Mouse (Mus musculus) embryo, embryonic 11.5 days (tissue): ENCODE results near the gene B3galt1.

Source experiments
- DNase-seq: peaks from one replicate; pipeline ENCODE4 v3.0.0-alpha.2; 2012; ENCODE audit warnings: low read depth, low spot score

Gene B3galt1

DNA sequence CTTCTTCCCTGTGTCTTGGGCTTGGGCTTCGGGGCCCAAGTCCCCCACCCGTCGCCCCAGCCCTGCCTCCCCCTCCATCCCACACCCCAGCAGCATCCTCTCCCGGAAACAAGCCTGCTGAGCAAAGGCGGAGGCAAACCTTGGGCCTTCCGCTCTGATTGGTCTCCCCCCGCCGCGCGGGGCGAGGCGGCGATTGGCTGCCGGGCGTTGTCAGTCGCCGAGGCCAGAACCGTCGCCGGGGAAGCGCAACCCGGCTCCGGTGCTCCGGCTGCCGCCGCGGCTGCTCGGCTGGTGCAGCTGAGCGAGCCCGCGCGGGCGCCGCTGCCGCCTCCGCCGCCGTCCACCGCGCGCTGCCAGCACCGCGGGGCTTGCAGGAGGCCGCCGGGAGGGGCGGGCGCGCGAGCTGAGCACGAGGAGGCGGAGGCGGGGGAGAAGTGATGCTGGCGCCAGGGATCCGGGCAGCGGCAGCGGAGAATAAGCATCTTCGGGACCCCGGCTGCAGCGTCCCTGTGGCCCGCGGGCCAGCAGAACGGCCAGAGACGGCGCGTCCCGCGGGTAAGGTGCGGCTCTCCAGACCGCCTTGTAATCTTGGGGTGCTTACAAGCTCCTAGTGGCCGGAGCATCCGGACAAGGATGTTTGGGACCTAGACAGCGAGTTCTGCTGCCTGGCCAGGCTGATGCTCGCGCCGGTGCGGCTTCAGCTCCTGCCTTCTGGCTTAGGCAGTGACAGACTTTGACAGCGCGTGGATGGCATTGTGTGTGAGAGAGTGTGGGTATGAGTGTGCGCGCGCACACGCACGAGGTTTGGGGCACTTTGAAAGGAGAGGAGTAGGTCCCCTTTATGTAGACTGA, at the start of gene B3galt1:
TSS of gene B3galt1 (plus strand) at position 392 of the 852 bp plus-strand sequence.
- DNase-seq: peak; percentile 79

DNA sequence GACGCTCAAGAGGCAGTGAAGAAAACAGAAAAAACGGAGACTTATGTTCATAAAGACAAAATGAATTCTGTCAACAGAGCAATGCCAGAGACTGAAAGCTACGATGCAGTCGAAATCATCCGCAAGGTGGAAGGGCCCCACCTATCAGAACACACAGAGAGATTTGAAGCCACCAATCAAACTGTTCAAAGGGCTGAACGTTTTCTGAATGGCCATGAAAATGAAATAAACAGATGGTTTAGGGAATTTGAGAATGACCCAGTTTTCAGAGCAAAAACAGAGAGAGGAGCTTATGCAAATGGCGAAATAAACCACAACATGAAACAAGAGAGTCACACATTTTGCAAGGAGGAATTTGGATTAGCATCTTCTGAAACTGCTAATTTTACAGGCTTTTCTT, 49.3 kb upstream of the B3galt1 start:
- no peak for DNase-seq

DNA sequence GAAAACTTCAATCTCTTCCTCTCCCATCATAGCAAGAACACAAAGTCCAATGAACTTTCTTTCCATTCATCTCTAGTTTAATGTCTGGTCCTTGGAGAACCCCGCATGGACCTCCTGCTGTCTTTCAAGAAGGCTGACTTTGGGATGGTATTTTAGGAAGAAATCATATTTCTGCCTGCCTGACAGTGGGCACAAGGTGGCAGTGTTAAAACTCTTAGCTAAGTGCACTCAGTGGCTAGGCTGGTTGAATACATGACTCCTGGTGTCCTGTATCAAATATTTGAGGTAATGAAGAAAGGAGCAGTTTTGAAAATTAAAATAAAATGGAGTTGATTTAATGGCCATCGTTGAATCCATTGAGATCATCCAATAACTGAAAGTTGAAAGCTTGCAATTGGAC, 30.3 kb upstream of the B3galt1 start:
- no peak for DNase-seq

DNA sequence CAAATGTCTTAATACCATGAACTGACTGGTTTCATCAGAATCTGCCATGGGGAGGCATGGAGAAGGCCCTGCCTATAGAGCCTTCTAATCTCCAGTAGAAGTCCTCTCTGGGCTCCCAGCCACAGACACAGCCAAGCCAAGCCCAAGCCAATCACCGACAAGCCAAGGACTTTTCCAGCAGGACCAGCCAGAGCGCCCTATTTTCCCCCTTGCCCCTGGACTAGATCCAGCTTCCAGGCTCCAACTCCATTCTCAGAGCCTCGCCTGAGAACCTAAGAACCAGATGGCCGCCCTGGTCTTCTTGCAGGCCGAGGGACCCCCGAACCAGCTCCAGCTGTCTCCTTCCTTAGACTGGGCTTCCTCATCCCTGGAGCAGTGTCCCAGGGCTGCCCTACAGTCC, 26.2 kb upstream of the B3galt1 start:
- DNase-seq: no peak

DNA sequence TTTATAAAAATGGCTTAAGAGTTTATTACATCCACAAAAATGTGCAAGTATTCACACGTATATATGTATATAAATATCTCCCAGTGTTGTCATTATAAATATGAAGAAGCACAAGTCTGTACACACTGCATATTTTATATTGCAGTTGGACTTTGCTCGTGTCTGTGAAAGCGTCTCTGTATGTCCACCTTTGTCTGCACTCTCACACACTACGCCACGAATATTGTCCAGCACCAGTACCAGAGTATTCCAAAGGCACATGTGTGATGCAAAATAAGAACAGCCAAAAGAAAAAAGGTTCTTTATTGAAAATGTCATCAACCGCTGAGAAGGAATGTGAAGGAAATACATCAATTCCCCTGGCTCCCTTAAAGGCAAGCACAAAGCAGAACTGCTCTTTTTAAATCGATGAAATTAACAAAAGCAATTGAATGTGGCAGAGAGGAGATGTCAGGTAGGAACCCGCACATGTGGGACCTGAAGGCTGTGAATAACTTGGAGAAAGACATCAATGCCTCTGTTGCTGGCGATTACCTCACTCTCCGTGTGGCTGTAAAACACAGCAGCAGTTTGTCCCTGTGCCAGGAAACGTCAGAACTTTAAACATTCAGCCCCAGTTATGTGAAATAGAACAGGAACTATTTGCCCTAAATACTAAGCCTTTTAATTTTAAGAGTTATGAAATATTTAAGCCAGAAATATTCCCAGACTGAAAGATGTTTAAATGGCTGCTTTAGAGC, 23.5 kb upstream of the B3galt1 start:
- no peak for DNase-seq

DNA sequence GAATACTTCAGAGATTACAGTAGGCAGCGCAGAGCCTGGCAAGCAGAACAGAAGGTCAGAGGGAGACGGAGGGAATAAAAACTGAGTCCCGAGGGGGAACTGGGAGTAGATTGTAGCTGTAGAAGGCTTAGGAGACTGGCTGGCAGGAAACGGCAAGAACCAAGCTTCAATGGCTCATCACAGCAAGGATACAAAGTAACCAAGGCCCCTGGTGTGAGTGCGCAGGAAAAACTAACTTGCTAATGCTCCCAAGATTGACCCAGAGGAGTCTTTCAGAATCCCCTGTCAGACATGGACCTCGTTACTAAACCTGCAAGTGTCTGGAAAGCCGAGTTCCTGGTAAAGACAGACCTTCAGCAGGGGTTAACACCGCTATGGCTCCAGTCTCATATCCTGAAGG, 21.2 kb upstream of the B3galt1 start:
- no peak for DNase-seq

DNA sequence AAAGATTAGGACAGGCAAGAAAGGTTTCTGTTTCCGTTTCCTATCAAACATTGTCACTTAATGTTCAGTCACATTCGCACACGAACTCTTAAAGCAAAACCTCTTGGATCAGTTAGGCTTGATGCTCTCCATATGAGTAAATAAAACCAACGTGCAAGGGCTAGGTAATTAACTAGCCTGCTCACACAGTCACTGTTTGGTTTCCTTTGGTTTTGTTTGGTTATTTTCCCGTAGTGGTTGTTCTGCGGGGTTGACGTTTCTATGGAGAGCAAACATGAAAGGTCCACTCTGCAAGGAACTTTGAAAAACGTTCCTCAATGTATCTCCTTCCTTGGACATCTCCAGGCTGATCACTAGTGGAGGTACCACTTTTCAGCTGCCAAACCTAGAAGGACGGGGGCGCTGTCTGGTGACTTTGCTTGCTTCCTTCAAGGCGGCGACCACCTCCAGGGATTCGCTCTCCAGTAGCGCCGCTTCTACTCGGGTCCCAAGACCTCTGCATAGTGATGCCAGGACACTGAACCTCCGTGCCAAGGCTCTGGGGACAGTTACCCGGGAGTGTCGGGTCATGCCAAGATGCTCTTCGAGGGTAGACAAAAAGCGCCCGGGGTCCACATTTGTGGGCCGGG, 706 bp upstream of the B3galt1 start:
- DNase-seq: no peak

DNA sequence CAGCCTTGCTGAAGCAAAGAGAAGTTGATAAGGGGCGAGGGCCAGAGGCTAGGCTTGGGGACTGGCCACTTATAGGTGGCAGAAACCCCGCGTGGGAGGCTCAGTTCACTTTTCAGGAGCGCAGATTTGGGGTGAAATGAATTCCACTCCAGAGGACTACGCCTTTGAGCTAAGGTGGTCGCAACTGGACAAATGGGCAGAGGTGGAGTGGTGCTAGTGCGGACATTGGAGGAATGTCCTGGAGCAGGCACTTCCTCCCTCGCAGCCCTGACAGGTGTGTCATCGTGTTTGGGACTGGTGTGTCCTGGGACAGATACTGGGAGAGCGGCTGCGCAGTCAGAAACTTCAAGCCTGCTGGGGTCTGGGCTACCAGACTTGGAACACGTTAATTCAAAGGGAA, 895 bp downstream of the B3galt1 start:
- no peak for DNase-seq

DNA sequence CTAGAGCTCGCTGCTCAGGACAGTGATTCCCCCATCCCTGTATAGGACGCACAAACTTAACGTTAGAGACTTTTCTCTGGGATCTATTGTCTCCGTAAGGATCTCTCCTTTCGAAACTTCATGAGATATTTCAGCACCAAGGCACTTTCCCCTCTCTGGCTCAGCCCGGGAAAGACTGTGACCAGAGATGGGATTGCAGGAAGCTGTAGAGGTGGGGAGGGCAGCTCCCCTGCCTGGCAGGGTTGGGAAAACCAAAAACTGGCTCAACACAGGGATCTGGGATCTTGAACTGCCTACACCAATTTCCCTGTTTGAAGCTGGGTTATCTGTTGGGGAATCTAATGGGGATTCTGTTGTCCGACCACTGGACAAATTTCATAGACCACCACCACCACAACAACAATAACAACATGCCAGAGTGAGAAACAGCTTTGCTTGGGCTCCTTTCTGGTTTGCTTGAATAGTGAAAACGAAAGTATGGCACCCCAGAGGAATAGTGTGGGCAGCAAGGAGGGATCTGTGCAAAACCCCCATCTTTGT, 1.5 kb downstream of the B3galt1 start:
- DNase-seq: no peak

DNA sequence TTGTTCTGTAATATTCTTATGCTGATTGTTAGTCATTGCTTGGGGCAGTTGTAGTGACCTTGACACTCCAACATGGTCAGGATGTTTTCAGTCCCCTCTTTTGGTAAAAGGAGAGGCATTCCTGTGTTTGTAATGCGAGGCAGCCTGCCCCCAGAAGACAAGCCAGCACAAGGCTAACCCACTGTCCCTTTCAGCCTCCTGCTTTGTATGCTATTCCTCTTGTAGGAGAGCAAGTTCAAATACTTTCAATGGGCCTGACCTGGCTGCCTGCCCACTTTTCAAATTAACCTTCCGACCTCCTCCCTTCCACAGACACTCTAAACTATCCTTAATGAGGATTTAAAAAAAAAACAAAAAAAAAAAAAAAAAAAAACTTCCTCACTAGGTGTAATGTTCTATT, 11.0 kb downstream of the B3galt1 start:
- DNase-seq: no peak

DNA sequence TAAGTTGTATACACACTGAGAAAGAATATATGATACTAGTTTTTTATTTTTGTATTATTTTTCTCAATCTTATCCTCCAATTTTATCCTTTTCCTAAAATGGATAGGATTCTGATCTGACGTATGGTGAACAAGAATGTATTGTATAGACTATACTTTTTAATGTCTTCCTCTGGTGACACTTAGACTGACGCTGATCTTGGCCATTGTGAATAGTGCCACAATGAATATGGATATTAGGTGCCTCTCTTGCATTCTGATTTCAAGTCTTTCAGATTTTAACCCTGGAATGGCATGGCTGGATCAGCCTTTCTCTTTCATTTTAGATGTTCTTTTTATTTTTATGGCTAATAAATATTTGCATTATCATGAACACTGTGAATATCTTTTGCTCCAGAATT, 17.4 kb downstream of the B3galt1 start:
- no peak for DNase-seq

DNA sequence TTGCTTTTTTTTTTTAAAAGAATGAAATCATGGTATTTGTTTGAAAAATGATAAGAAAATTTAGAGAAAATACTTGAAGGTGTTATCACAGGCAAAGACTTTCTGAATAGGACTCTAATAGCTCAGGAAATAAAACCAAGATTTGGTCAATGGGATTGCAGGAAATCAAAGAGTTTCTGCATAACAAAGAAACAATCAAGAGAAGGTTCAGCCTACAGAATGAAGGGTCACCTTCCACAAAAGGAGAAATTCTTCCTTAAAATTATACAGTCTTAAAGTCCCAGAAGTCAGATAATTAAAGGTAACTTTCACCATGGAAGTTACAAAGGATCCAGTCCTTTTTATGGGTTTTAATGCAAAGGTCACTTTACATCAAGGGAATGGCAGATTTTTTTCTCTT, 24.7 kb downstream of the B3galt1 start:
- no peak for DNase-seq

DNA sequence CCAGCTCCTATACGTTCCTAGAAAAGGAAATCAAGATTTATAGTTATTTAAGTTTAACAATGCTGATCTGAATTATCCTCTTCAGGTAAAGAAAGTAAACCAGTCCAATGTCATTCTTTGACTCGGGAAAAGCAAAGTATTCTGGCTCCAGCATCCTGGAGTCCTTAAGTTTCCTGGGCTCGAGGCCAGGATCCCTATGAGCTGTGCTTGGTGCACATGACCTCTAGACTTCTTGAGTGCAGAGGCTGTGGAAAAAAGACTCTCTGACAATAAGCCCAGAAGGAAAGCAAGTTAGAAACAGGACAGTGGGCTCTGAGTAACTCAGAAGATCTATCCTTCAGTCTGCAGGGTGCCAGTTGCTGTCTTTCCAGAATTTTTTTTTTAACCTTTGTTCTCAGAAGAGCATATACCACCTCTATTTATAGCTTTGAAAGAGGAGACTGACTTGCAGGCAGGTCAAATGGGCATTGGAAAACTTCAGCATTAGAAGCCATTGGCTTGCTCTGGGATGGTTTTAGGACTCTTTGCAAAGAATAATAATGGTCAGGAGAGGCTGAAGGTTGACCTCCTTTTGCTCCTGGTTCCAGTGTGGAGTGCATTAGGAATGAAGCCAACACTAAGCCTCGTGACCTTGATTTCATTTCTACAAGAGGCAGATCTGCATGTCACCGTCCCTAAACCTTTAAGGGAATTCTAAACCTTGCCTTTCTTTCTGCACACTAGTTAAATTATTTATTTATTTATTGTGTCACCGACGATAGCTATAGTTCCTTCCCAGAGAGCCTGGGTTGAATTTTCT, 26.4 kb downstream of the B3galt1 start:
- no peak for DNase-seq

DNA sequence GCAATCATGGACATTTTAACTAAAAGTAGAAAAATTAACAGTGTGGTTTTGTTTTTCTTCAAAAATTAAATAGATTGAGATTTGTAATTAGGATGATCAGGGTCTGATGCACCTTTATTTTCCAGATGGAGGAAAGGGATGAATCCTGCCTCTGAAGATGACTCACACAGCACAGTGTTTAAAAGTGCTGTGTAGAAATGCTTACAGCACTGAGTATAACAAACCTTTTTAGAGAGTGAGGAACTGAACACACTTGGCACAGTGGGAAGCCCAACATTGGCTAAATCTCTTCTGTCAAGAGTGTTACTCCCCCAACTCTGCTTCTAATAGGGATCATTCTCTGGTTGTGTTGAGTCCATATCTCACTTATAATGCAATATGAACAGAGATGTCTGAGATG, 57.2 kb downstream of the B3galt1 start:
- no peak for DNase-seq

DNA sequence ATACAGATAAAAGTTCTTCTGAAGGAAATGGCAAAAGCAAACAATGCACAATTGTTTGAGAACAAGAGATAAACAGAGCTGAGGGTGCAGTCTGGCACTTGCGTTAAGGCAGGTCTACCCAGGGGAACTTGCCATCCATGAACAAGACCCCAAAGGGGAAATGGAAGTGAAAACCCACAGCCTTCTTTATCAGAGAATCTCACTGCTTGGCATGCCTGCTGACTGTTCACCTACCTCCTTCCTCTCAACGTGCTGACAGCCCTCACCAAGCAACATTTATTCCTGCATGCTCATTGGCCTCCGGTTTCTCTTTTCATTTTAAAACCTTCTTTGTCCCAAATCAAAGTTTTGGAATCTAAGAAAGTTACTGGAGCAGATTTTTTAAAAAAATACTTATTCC, 62.0 kb downstream of the B3galt1 start:
- DNase-seq: no peak

DNA sequence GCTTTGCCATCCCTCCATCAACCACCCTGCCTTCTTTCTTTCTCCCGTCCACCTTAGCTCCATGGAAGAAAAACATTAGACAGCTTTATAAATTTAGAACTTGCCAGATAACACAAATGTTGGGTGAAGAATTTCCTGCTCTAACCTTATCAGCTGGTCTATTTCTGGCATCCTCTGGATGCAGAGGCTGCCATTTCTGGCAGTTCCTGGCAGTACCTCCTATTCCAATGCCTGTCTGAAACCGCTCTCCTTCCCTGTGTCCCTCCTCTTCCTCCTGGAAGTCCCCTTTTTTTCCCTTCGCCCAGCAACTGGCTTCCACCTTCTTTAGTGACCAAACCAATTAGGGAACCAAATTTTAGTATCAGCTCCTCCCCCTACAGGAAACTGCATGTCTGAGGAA, 62.6 kb downstream of the B3galt1 start:
- DNase-seq: no peak

DNA sequence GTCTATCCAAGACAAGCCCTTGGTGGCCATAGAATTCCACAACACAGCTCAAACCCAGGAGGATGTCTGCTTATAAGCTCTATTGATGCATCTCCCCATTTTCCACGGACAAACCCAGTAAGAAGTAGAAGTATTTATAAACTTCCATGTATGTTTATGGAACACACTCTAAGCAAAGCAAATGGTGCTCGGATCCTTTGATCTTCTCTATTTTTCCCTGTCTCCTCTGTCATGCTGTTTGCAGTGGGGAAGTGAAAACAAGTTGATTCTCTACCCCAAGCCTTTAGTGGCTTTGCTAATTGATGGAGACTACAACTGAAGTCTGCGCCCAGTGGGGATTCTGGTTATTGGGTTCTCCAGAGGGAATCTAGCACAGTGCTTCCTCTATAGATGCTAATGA, 89.2 kb downstream of the B3galt1 start:
- no peak for DNase-seq

DNA sequence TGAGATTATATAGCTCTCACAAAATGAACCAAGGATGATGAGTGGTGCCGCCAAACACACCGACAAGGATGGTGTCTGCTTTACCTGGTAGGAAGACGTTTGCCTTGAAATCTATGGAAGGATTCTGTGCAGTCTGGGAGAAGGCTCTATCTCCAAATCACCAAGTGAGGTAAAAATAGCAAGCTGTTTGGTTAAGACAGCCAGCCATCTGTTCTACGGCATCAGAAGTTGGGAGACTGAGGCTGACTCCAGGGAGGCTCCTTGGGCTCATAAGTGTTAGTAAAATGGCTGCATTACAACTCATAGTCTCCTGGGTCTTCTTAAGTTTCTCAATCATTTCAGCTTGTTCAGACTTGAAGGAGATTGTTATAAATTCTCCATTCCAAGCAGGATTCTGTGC, 91.7 kb downstream of the B3galt1 start:
- no peak for DNase-seq

DNA sequence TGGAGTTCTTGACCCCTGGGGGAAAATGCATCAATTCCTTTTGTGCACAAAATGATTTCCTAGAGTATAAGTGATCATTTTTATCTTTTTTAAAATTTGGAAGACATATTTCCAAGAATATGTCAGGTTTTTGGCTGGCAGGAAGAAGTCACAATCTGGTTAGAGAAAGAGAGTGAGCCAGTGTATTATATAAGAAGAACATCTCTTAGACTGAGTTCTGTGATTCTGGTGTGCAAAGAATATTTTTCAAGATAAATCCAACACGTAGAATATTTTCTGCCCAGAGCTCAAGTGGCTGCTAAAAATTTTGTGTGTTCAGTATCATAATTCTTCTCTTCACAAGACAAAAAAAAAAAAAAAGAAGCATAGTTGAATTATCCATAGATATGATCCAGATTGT, 92.4 kb downstream of the B3galt1 start:
- no peak for DNase-seq

DNA sequence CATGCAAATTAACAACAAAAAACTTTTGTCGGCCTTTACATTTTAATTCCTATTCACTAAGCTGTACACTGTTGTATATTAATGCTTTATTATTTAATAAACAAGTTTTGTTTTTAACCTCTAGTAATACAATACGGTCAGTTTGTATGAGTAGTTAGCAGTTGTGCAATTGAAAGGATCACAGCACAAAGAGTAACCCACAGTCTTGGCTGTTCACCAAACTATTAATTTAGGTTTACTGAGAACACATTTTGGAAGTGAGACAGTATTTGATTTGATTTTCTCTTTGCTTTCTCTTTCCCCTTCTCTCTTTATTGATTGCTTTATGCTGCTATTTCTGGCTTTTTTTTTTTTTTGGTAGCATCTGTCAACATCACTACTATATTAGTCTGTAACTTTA, 106.0 kb downstream of the B3galt1 start:
- DNase-seq: no peak

DNA sequence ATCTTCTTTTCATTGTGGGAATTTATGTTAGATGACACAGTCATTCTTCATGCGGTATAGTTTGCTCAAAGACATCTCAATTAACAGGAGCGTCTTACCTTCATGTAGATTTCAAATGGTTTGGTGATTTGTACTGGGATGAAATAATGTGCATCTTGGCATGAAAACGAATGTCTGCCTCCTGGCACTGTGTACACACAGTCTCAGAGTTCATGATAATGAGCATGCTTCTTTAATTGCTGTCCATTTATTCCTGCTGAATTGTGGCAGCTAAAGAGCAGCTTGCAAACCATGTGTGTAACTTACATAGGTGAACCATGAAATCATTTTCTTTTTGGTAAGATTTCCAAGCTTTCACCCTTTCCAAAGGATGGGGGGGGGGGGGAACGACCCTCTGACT, 112.0 kb downstream of the B3galt1 start:
- no peak for DNase-seq

DNA sequence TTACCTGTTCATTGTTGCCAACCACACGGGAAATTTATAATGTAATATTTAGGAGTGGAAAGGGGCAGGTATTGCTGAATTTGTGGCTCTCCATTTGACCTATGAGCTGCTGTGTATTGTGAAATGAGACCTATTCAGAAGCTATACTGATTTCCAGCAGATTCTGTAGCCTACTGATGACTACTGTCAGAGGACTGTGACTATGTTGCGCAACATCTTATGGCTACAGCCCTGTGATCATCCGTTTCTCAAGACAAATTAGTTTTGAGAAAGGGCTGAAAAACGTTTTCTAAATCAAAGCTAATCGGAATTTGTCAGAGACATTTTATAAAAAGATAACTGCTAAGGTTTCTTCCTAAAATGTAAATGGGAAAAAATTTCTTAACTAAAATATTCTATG, 158.6 kb downstream of the B3galt1 start:
- DNase-seq: no peak
